Comparison of ENCODE assay signal across 18 mouse cellular contexts in the genomic region with DNA sequence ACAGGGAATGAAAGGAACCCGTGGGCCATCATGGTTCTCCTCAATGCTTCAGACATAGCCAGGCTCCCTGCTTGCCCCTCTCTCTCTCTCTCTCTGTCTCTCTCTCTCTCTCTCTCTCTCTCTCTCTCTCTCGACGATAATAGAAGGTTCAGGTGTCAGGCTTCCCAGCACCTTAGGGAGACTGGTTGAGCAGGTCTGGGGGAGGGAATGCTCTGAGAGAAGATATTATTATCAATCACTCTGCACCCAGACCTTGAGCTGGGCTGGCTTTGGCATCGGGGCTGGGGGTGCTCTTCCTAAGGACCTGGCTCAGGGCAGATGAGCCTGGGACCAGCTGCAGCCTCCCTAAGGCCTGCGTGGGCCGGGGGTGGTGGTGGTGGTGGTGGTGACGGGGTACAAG.
"Had no signal": no experiment of that assay in that cellular context is flagged by ENCODE, and none has a peak within 500 bp of the region (broad histone marks: within the 10 kb centered on the region; RNA-seq: fewer than 3 reads in every experiment).

No protein-coding gene starts in this region.

- H3K4me2 ChIP-seq: lung, embryonic 14.5 days; midbrain, embryonic 12.5 days; neural tube, embryonic 13.5 days; neural tube, embryonic 15.5 days had no signal

- ATAC-seq: midbrain, embryonic 16.5 days had no signal

- H3K4me1 ChIP-seq: midbrain, embryonic 12.5 days had no signal

- H3K27me3 ChIP-seq: neural tube, embryonic 13.5 days; neural tube, embryonic 15.5 days had no signal

- H3K36me3 ChIP-seq: midbrain, embryonic 10.5 days; midbrain, embryonic 12.5 days; neural tube, embryonic 13.5 days; neural tube, embryonic 15.5 days had no signal

- DNase-seq: lung, embryonic 14.5 days; lung, postnatal 10 days; lung, postnatal 4 days; midbrain, embryonic 14.5 days; retina, postnatal 1 day; right cerebral cortex, adult 18-20 months; right cerebral cortex, postnatal 25 days; right cerebral cortex, postnatal 4 days; spleen, adult 18-20 months; thymus, adult 18-20 months; thymus, postnatal 14 days; thymus, postnatal 36 days had no signal

- H3K27ac ChIP-seq: midbrain, embryonic 10.5 days; midbrain, embryonic 12.5 days; neural tube, embryonic 13.5 days; neural tube, embryonic 15.5 days had no signal

- H3K4me3 ChIP-seq: midbrain, embryonic 10.5 days; midbrain, embryonic 12.5 days; myocyte; neural tube, embryonic 13.5 days; neural tube, embryonic 15.5 days had no signal

- H3K9ac ChIP-seq: lung, embryonic 14.5 days; midbrain, embryonic 12.5 days; neural tube, embryonic 13.5 days; neural tube, embryonic 15.5 days had no signal

- H3K9me3 ChIP-seq: midbrain, embryonic 10.5 days; midbrain, embryonic 12.5 days; neural tube, embryonic 13.5 days; neural tube, embryonic 15.5 days had no signal
